Mouse (Mus musculus) hindbrain, embryonic 10.5 days (tissue): ENCODE measurements at regions not wholly inside any gene's neighbourhood (a gene's known extent, or its start where the extent isn't known, plus 50 kb on each side); places are given as distances from the start of the nearest gene placed in this dataset.
A peak's percentile ranks its signal among the peaks of the same experiment; 100 is the strongest.

ENCODE experiments used
- DNase-seq: peaks from one replicate; pipeline ENCODE4 v3.0.0-alpha.2; 2017; ENCODE audit warnings: low spot score
- H3K27ac ChIP-seq: fragments of 300-500 bp; sonication (generic); 2 replicates; pipeline ENCODE4 v1.5.1; 2016; ENCODE audit warnings: mild to moderate bottlenecking, moderate library complexity
- H3K27me3 ChIP-seq: fragments of 300-500 bp; sonication (generic); 2 replicates; pipeline ENCODE4 v1.6.1; 2016; ENCODE audit warnings: mild to moderate bottlenecking; ENCODE audit not compliant: poor library complexity, insufficient read depth, severe bottlenecking
- H3K36me3 ChIP-seq: fragments of 300-500 bp; sonication (generic); 2 replicates; pipeline ENCODE4 v1.6.1; 2016; ENCODE audit warnings: mild to moderate bottlenecking, moderate library complexity
- H3K4me1 ChIP-seq: fragments of 300-500 bp; sonication (generic); replicated peaks from 2 replicates; pipeline ENCODE4 v1.6.1; 2016; ENCODE audit warnings: mild to moderate bottlenecking
- H3K4me3 ChIP-seq: fragments of 300-500 bp; sonication (generic); 2 replicates; pipeline ENCODE4 v1.5.1; 2016; ENCODE audit warnings: mild to moderate bottlenecking, moderate library complexity
- H3K9me3 ChIP-seq: fragments of 300-500 bp; sonication (generic); 2 replicates; pipeline ENCODE4 v1.6.1; 2016; ENCODE audit warnings: mild to moderate bottlenecking, moderate library complexity
- WGBS: fragments of 180-500 bp; shearing (Covaris S2); methylation state at CpG from one replicate; pipeline ENCODE4 v1.1.7; 2016; 5-methylcytosine and 5-hydroxymethylcytosine counted together

GRCm38 (mm10) chr15:36719241-36719640 lies 288.3 kb downstream of the Zfp706 start:
- Histone ChIP-seq H3K4me1 (peaks cover 33% of the 10 kb centered on the region), H3K4me3 (no peak overlapping the region), H3K27ac (no peak overlapping the region), H3K27me3 (no peaks in the 10 kb centered on the region; the same call in 1 of the 2 replicates), H3K36me3 (no peaks in the 10 kb centered on the region), H3K9me3 (no peaks in the 10 kb centered on the region)
- DNase-seq, result no peak
- WGBS, result 80% methylated on average over 2 of the region's 2 CpGs

- Histone ChIP-seq H3K27ac (no peak overlapping the region), H3K9me3 (no peaks in the 10 kb centered on the region), H3K27me3 (no peaks in the 10 kb centered on the region), H3K4me3 (no peak overlapping the region), H3K4me1 (peaks cover 32% of the 10 kb centered on the region), H3K36me3 (no peaks in the 10 kb centered on the region)
- no peak for DNase-seq
- 74% methylated on average over 6 of the region's 6 CpGs for WGBS
Measured at GRCm38 (mm10) chr15:36717835-36718234, 289.7 kb downstream of the Zfp706 start.

- no peak for DNase-seq
- Histone ChIP-seq H3K36me3 (no peaks in the 10 kb centered on the region), H3K27ac (peak overlapping the region; percentile 83), H3K27me3 (no peaks in the 10 kb centered on the region), H3K4me1 (peaks cover 21% of the 10 kb centered on the region), H3K9me3 (no peaks in the 10 kb centered on the region), H3K4me3 (no peak overlapping the region)
Measured at GRCm38 (mm10) chr15:36716686-36717038, 290.9 kb downstream of the Zfp706 start.

- WGBS, result 23% methylated on average over 26 of the region's 26 CpGs
- no peaks in the 10 kb centered on the region for H3K27me3 ChIP-seq
- peak overlapping the region; percentile 83 for H3K27ac ChIP-seq
Measured at GRCm38 (mm10) chr15:36715745-36716685, 291.6 kb downstream of the Zfp706 start.

GRCm38 (mm10) chr15:36715159-36715558 lies 292.4 kb downstream of the Zfp706 start:
- H3K27me3 ChIP-seq, result no peaks in the 10 kb centered on the region
- H3K27ac ChIP-seq, result no peak overlapping the region
- DNase-seq, result no peak
- H3K9me3 ChIP-seq, result no peaks in the 10 kb centered on the region
- H3K4me1 ChIP-seq, result peaks cover 17% of the 10 kb centered on the region
- no peaks in the 10 kb centered on the region for H3K36me3 ChIP-seq
- no peak overlapping the region for H3K4me3 ChIP-seq
- 92% methylated on average over 6 of the region's 6 CpGs for WGBS

More at GRCm38 (mm10) chr15:36715745-36716685, 291.6 kb downstream of the Zfp706 start:
- peaks cover 17% of the 10 kb centered on the region for H3K4me1 ChIP-seq
- peak; percentile 63 for DNase-seq
- H3K4me3 ChIP-seq, result peak overlapping the region; percentile 30
- H3K9me3 ChIP-seq, result no peaks in the 10 kb centered on the region
- no peaks in the 10 kb centered on the region for H3K36me3 ChIP-seq

GRCm38 (mm10) chr15:36709788-36710187 lies 297.8 kb downstream of the Zfp706 start:
- Histone ChIP-seq H3K4me3 (no peak overlapping the region), H3K36me3 (no peaks in the 10 kb centered on the region), H3K9me3 (no peaks in the 10 kb centered on the region), H3K27ac (no peak overlapping the region), H3K27me3 (no peaks in the 10 kb centered on the region), H3K4me1 (no peaks in the 10 kb centered on the region)
- WGBS, result 68% methylated on average over 3 of the region's 3 CpGs
- DNase-seq, result no peak

GRCm38 (mm10) chr15:36708471-36708870 lies 299.1 kb downstream of the Zfp706 start:
- no peaks in the 10 kb centered on the region for H3K4me1 ChIP-seq
- DNase-seq, result peak; percentile 78
- H3K4me3 ChIP-seq, result no peak overlapping the region
- no peaks in the 10 kb centered on the region for H3K9me3 ChIP-seq
- H3K36me3 ChIP-seq, result no peaks in the 10 kb centered on the region
- 16% methylated on average over 3 of the region's 3 CpGs for WGBS
- H3K27ac ChIP-seq, result no peak overlapping the region
- H3K27me3 ChIP-seq, result no peaks in the 10 kb centered on the region

- Histone ChIP-seq H3K4me3 (no peak overlapping the region), H3K4me1 (peaks cover 4% of the 10 kb centered on the region; the same call in 1 of the 2 replicates), H3K27me3 (no peaks in the 10 kb centered on the region), H3K9me3 (no peaks in the 10 kb centered on the region), H3K27ac (no peak overlapping the region), H3K36me3 (no peaks in the 10 kb centered on the region)
- peak; percentile 38 for DNase-seq
- WGBS, result 46% methylated on average over 4 of the region's 4 CpGs
Measured at GRCm38 (mm10) chr15:36705990-36706389, 301.6 kb downstream of the Zfp706 start.

GRCm38 (mm10) chr15:36705391-36705790 lies 302.2 kb downstream of the Zfp706 start:
- Histone ChIP-seq H3K27ac (no peak overlapping the region), H3K9me3 (no peaks in the 10 kb centered on the region), H3K4me1 (peaks cover 4% of the 10 kb centered on the region; the same call in 1 of the 2 replicates), H3K4me3 (no peak overlapping the region), H3K36me3 (no peaks in the 10 kb centered on the region), H3K27me3 (no peaks in the 10 kb centered on the region)
- DNase-seq, result no peak
- 52% methylated on average over 2 of the region's 2 CpGs for WGBS

GRCm38 (mm10) chr15:36701846-36702245 lies 305.7 kb downstream of the Zfp706 start:
- Histone ChIP-seq H3K27me3 (no peaks in the 10 kb centered on the region), H3K27ac (no peak overlapping the region), H3K9me3 (no peaks in the 10 kb centered on the region), H3K4me3 (no peak overlapping the region), H3K36me3 (no peaks in the 10 kb centered on the region), H3K4me1 (peaks cover 4% of the 10 kb centered on the region; the same call in 1 of the 2 replicates)
- no peak for DNase-seq
- 47% methylated on average over 8 of the region's 8 CpGs for WGBS

GRCm38 (mm10) chr15:36700196-36700595 lies 307.4 kb downstream of the Zfp706 start:
- Histone ChIP-seq H3K4me3 (no peak overlapping the region), H3K27ac (no peak overlapping the region), H3K36me3 (no peaks in the 10 kb centered on the region), H3K27me3 (no peaks in the 10 kb centered on the region), H3K9me3 (no peaks in the 10 kb centered on the region), H3K4me1 (peaks cover 8% of the 10 kb centered on the region)
- no peak for DNase-seq
- WGBS, result 87% methylated on average over 5 of the region's 5 CpGs

- peaks cover 10% of the 10 kb centered on the region for H3K4me1 ChIP-seq
- peak overlapping the region; percentile 64; the same call in 1 of the 2 replicates for H3K27ac ChIP-seq
- WGBS, result 28% methylated on average over 14 of the region's 14 CpGs
- H3K36me3 ChIP-seq, result no peaks in the 10 kb centered on the region
- H3K27me3 ChIP-seq, result no peaks in the 10 kb centered on the region
- DNase-seq, result peak; percentile 23
- no peaks in the 10 kb centered on the region for H3K9me3 ChIP-seq
- H3K4me3 ChIP-seq, result peak overlapping the region; percentile 49
Measured at GRCm38 (mm10) chr15:36695199-36696129, 312.1 kb downstream of the Zfp706 start.
